Mouse (Mus musculus): Measurements from ENCODE around the gene Usp16. TPM values are rescaled to one million over a fixed set of nuclear protein-coding genes. Genes with fewer than 3 reads are reported as not detected.
A peak's percentile ranks its signal among the peaks of the same experiment; 100 is the strongest.

Usp16 gene
- 46.9 and 50.0 TPM in 2 replicates for polyA plus RNA-seq (2014; fragmentation: Nextera tagmentation; extraction: Ambion mirVana)

DNA sequence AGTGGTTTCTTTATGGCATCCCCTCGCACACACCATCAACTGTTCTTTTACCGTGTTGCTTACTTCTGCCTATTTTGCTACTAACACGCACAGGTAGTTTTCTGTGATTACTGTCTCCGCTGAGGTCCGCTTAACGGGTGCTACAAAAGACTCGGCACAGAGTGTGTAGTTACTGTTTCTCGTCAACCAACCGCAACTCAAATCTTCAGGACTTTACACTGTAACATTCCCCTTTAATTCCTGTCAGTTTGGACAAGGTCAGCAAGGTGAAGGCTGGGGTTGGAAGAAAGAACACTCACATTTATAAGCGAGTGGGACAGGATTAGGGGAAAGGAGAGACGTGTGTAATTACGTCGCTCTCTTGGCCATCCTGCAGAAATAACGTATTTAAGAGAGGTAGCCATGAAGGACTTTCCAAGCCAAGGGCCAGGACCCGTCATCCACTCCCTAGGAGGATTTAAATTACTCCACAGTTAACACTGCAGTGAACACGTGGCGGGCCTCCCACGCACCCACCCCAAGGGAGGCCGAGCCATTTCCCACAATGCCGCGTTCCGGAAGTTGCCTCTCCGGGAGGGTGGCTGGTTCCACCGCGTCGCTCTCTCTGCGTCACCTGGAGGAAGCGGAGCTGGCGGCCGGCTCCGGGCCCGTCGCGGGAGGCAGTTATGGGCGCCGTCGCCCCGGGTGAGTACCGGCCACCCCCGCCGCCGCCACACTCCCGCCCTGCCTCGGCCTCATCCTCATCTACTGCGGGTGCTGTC lies at the start of gene Usp16:
Gene Usp16 (plus strand): TSS at position 285 of the 761 bp plus-strand sequence.
- peak; percentile 99 for ATAC-seq (replicated peaks; ENCODE audit: low FRiP score, low TSS enrichment, low read depth)
- H3K4me3 ChIP-seq (ENCODE audit: low read depth, low read length): peak within 1 kb of the TSS; percentile 95
- peaks cover 9% of the 10 kb centered on the region for H3K36me3 ChIP-seq (ENCODE audit: control insufficient read depth, insufficient read depth, low read length)
- H3K27me3 ChIP-seq (replicated peaks; ENCODE audit: control insufficient read depth, insufficient read depth, low read length): no peaks in the 10 kb centered on the region
- H3K9me3 ChIP-seq (ENCODE audit: control insufficient read depth, low read length): no peaks in the 10 kb centered on the region
- H3K4me2 ChIP-seq (ENCODE audit: low read length): peak within 1 kb of the TSS; percentile 78
- H3K27ac ChIP-seq (ENCODE audit: low read depth): peak within 1 kb of the TSS; percentile 69
- WGBS: 12% methylated on average over 42 of the region's 45 CpGs
- DNase-seq (ENCODE audit: low spot score): peak; percentile 95
- H3K9ac ChIP-seq (ENCODE audit: low read length): peak within 1 kb of the TSS; percentile 78
- H3K4me1 ChIP-seq (replicated peaks; ENCODE audit: control insufficient read depth, insufficient read depth, low read length): peaks cover 8% of the 10 kb centered on the region

DNA sequence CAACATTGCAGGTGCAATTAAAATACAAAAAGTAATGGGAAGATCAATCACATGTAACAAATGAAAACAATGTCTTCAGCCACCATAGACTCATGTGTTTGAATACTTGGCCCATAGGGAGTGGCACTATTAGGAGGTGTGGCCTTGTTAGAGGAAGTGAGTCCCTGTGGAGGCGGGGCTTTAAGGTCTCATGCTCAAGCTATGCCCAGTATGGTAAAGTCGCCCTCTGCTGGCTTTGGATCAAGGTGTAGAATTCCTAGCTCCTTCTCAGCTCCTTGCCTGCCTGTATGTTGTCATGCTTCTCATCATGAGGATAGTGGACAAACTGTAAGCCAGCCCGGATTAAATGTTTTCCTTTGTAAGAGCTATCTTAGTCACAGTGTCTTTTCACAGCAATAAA lies 49.5 kb upstream of the Usp16 start:
- Histone ChIP-seq H3K27me3 (replicated peaks; ENCODE audit: control insufficient read depth, insufficient read depth, low read length) (no peaks in the 10 kb centered on the region), H3K9ac (ENCODE audit: low read length) (no peak overlapping the region), H3K36me3 (ENCODE audit: control insufficient read depth, insufficient read depth, low read length) (peaks cover 82% of the 10 kb centered on the region), H3K27ac (ENCODE audit: low read depth) (no peak overlapping the region), H3K4me3 (ENCODE audit: low read depth, low read length) (no peak overlapping the region), H3K4me2 (ENCODE audit: low read length) (no peak overlapping the region), H3K4me1 (replicated peaks; ENCODE audit: control insufficient read depth, insufficient read depth, low read length) (no peaks in the 10 kb centered on the region), H3K9me3 (ENCODE audit: control insufficient read depth, low read length) (no peaks in the 10 kb centered on the region)
- 81% methylated on average over 3 of the region's 3 CpGs for WGBS
- DNase-seq (ENCODE audit: low spot score) (no peak), ATAC-seq (replicated peaks; ENCODE audit: low FRiP score, low TSS enrichment, low read depth) (no peak)

- no peak for DNase-seq (ENCODE audit: low spot score)
- no peak overlapping the region for H3K4me2 ChIP-seq (ENCODE audit: low read length)
- peaks cover 90% of the 10 kb centered on the region for H3K36me3 ChIP-seq (ENCODE audit: control insufficient read depth, insufficient read depth, low read length)
- no peak for ATAC-seq (replicated peaks; ENCODE audit: low FRiP score, low TSS enrichment, low read depth)
- no peak overlapping the region for H3K4me3 ChIP-seq (ENCODE audit: low read depth, low read length)
- 94% methylated on average over 8 of the region's 8 CpGs for WGBS
- no peaks in the 10 kb centered on the region for H3K27me3 ChIP-seq (replicated peaks; ENCODE audit: control insufficient read depth, insufficient read depth, low read length)
- peaks cover 10% of the 10 kb centered on the region; the same call in 1 of the 2 replicates for H3K9me3 ChIP-seq (ENCODE audit: control insufficient read depth, low read length)
- H3K27ac ChIP-seq (ENCODE audit: low read depth): no peak overlapping the region
- H3K4me1 ChIP-seq (replicated peaks; ENCODE audit: control insufficient read depth, insufficient read depth, low read length): no peaks in the 10 kb centered on the region
- H3K9ac ChIP-seq (ENCODE audit: low read length): no peak overlapping the region
Measured at GRCm38 (mm10) chr16:87420662-87421061, 33.8 kb upstream of the Usp16 start.

DNA sequence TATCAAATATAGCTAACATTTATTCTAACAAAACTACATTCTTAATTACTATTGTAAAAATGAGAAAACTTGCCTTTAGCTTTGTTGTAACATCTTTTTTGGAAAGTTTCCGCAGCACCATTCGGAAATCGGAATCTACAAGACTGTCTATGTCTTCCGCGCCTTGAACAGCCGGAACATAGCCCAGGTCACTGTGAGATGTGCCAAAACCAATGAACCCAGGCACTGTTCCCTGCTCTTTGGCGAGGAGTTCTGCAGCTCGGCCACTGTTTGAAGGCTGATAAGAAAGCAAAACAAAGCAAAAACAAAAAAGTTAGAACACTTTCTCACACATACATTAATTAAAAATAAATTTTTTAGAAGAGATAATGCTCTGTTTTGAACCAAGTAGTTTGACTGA lies 27.0 kb upstream of the Usp16 start:
- no peak overlapping the region for H3K27ac ChIP-seq (ENCODE audit: low read depth)
- ATAC-seq (replicated peaks; ENCODE audit: low FRiP score, low TSS enrichment, low read depth) (no peak), DNase-seq (ENCODE audit: low spot score) (no peak)
- no peak overlapping the region for H3K4me2 ChIP-seq (ENCODE audit: low read length)
- H3K4me1 ChIP-seq (replicated peaks; ENCODE audit: control insufficient read depth, insufficient read depth, low read length): no peaks in the 10 kb centered on the region
- no peak overlapping the region for H3K9ac ChIP-seq (ENCODE audit: low read length)
- WGBS: 95% methylated on average over 8 of the region's 8 CpGs
- no peaks in the 10 kb centered on the region for H3K27me3 ChIP-seq (replicated peaks; ENCODE audit: control insufficient read depth, insufficient read depth, low read length)
- H3K36me3 ChIP-seq (ENCODE audit: control insufficient read depth, insufficient read depth, low read length): peaks cover 39% of the 10 kb centered on the region
- 0 out of 2 replicates have a peak, but pooled peaks cover 1% of the 10 kb centered on the region for H3K9me3 ChIP-seq (ENCODE audit: control insufficient read depth, low read length)
- no peak overlapping the region for H3K4me3 ChIP-seq (ENCODE audit: low read depth, low read length)

DNA sequence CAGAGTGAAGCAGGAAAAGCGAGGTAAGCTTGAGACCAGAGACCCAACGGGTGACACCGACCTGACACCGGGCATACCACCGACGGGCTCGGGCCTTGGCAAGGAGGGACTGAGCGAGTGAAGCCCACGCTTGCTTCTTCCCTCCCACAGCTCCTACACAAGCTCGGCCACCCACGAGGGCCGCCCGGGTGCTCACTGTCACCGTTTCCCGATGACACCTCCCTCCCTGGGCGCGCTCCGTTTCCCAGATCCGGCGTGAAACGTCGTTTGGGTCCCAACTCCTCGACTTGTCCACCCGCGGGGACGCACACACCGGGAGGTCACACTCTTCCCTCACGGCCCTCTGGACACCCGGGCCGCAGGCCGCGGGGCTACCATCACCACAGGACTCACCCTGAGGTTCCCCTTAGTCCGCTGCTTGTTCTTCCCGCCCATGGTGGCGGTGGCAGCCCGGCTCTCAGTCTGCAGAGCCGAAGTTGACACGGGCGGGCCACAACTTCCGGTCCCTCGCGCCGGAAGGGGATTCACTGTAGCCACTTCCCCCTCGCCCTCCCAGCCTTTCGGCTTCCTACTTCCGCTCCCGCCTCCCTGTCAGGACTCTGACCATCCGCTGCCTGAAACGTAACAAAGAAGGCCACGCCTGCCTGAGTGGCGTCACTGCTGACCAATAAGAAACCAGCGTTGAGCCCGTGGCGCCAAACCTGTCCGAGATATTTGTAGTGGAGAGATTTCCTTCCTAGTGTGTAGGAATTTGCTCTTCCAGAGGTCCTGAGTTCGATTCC lies 22.3 kb upstream of the Usp16 start, which contains the start of gene Ltn1:
Gene Ltn1 (minus strand): TSS at position 580 of the 782 bp plus-strand sequence.
- Histone ChIP-seq H3K9me3 (ENCODE audit: control insufficient read depth, low read length) (no peaks in the 10 kb centered on the region), H3K27ac (ENCODE audit: low read depth) (peak within 1 kb of the TSS; percentile 54; the same call in 1 of the 2 replicates), H3K4me3 (ENCODE audit: low read depth, low read length) (peak within 1 kb of the TSS; percentile 96), H3K36me3 (ENCODE audit: control insufficient read depth, insufficient read depth, low read length) (peaks cover 5% of the 10 kb centered on the region; the same call in 1 of the 2 replicates), H3K27me3 (replicated peaks; ENCODE audit: control insufficient read depth, insufficient read depth, low read length) (no peaks in the 10 kb centered on the region), H3K4me1 (replicated peaks; ENCODE audit: control insufficient read depth, insufficient read depth, low read length) (no peaks in the 10 kb centered on the region), H3K9ac (ENCODE audit: low read length) (peak within 1 kb of the TSS; percentile 83), H3K4me2 (ENCODE audit: low read length) (peak within 1 kb of the TSS; percentile 75)
- under 1% methylated on average over 56 of the region's 56 CpGs for WGBS
- peak; percentile 99 for ATAC-seq (replicated peaks; ENCODE audit: low FRiP score, low TSS enrichment, low read depth)
- DNase-seq (ENCODE audit: low spot score): peak; percentile 99

GRCm38 (mm10) chr16:87434266-87434665 lies 20.2 kb upstream of the Usp16 start:
- ATAC-seq (replicated peaks; ENCODE audit: low FRiP score, low TSS enrichment, low read depth) (no peak), DNase-seq (ENCODE audit: low spot score) (no peak)
- 85% methylated on average over 7 of the region's 7 CpGs for WGBS
- Histone ChIP-seq H3K36me3 (ENCODE audit: control insufficient read depth, insufficient read depth, low read length) (0 out of 2 replicates have a peak, but pooled peaks cover 5% of the 10 kb centered on the region), H3K27ac (ENCODE audit: low read depth) (no peak overlapping the region), H3K9ac (ENCODE audit: low read length) (no peak overlapping the region), H3K4me2 (ENCODE audit: low read length) (no peak overlapping the region), H3K27me3 (replicated peaks; ENCODE audit: control insufficient read depth, insufficient read depth, low read length) (no peaks in the 10 kb centered on the region), H3K4me3 (ENCODE audit: low read depth, low read length) (no peak overlapping the region), H3K9me3 (ENCODE audit: control insufficient read depth, low read length) (no peaks in the 10 kb centered on the region), H3K4me1 (replicated peaks; ENCODE audit: control insufficient read depth, insufficient read depth, low read length) (no peaks in the 10 kb centered on the region)

DNA sequence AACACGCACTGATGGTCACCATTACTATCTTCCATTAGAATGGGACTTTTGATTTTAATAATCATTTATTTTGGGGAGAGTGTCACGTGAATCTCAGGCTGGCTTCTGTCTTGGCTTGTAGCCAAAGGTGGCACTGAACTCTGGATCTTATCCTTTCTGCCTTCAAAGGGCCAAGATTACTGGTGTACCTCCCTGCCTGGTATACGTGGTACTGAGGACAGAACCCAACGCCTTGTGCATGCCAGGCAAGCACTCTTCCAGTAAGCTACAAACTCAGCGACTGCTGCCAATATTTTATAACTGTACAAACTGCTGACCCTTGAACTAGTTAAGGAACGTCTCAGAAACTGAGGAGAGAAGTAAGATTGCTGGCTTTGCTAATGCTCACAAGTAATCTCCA lies 19.6 kb upstream of the Usp16 start:
- WGBS: 77% methylated on average over 6 of the region's 6 CpGs
- H3K27ac ChIP-seq (ENCODE audit: low read depth): no peak overlapping the region
- no peak overlapping the region for H3K4me2 ChIP-seq (ENCODE audit: low read length)
- 0 out of 2 replicates have a peak, but pooled peaks cover 5% of the 10 kb centered on the region for H3K36me3 ChIP-seq (ENCODE audit: control insufficient read depth, insufficient read depth, low read length)
- H3K9ac ChIP-seq (ENCODE audit: low read length): no peak overlapping the region
- H3K4me3 ChIP-seq (ENCODE audit: low read depth, low read length): no peak overlapping the region
- no peak for ATAC-seq (replicated peaks; ENCODE audit: low FRiP score, low TSS enrichment, low read depth)
- no peaks in the 10 kb centered on the region for H3K9me3 ChIP-seq (ENCODE audit: control insufficient read depth, low read length)
- no peak for DNase-seq (ENCODE audit: low spot score)
- H3K27me3 ChIP-seq (replicated peaks; ENCODE audit: control insufficient read depth, insufficient read depth, low read length): no peaks in the 10 kb centered on the region
- peaks cover 4% of the 10 kb centered on the region; the same call in 1 of the 2 replicates for H3K4me1 ChIP-seq (replicated peaks; ENCODE audit: control insufficient read depth, insufficient read depth, low read length)

GRCm38 (mm10) chr16:87435411-87436205 lies 18.9 kb upstream of the Usp16 start:
- Histone ChIP-seq H3K4me2 (ENCODE audit: low read length) (no peak overlapping the region), H3K27ac (ENCODE audit: low read depth) (no peak overlapping the region), H3K27me3 (replicated peaks; ENCODE audit: control insufficient read depth, insufficient read depth, low read length) (no peaks in the 10 kb centered on the region), H3K36me3 (ENCODE audit: control insufficient read depth, insufficient read depth, low read length) (0 out of 2 replicates have a peak, but pooled peaks cover 5% of the 10 kb centered on the region), H3K9me3 (ENCODE audit: control insufficient read depth, low read length) (no peaks in the 10 kb centered on the region), H3K4me1 (replicated peaks; ENCODE audit: control insufficient read depth, insufficient read depth, low read length) (peaks cover 4% of the 10 kb centered on the region; the same call in 1 of the 2 replicates), H3K4me3 (ENCODE audit: low read depth, low read length) (no peak overlapping the region), H3K9ac (ENCODE audit: low read length) (no peak overlapping the region)
- 83% methylated on average over 13 of the region's 13 CpGs for WGBS
- DNase-seq (ENCODE audit: low spot score) (no peak), ATAC-seq (replicated peaks; ENCODE audit: low FRiP score, low TSS enrichment, low read depth) (no peak)
